Mouse (Mus musculus): Measurements from ENCODE around the gene Kcnf1. TPM values are rescaled to one million over a fixed set of nuclear protein-coding genes. Genes with fewer than 3 reads are reported as not detected.

Kcnf1 gene
- polyA plus RNA-seq, 1 experiment from 2014 or later = 0.21 TPM

DNA sequence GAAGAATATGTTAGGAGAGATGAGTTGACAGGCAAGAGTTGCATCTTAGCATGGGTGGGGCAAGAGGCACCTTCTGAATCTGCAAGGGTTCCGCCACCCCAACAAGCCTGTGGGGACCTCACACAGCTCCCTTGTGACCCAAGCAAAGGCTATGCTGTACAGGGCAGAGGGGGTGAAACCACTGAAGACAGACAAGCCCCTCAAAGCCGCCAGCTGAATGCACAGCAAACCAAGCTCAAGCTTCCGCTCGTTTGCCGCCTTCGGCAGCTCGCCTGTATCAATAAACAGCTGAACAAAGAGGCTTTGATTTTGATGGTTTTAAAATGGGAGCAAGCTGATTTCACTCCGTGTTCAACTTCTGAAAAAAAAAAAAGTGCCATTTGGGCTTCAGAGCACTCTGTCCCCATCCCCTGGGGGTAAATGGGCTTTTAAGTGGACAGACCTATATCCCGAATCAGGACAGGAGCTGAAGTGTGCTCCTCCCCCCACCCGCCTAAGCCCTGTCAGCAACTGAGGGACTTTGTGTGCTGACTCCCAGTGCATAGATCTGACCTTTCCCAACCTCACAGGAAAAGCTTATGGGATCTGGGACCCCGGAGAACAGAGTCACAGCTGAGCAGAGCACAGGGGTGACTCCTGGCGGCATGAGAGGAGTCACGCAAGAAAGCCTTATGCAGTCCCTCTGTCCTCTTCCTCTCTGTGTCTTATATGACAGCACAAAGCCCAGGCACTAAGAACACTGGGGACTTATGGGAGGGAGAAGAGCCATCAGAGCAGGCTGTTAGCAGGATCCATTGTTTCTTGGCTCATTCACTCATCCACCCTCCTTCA, 26.0 kb upstream of the Kcnf1 start:
- no peak for DNase-seq (ENCODE audit: low spot score)
- Histone ChIP-seq H3K4me3 (ENCODE audit: low read depth, low read length) (no peak overlapping the region), H3K36me3 (ENCODE audit: control insufficient read depth, insufficient read depth, low read length) (no peaks in the 10 kb centered on the region), H3K27me3 (ENCODE audit: control insufficient read depth, insufficient read depth, low read length) (no peaks in the 10 kb centered on the region), H3K4me1 (ENCODE audit: control insufficient read depth, insufficient read depth, low read length) (0 out of 2 replicates have a peak, but pooled peaks cover 3% of the 10 kb centered on the region), H3K9me3 (ENCODE audit: control insufficient read depth, low read length) (no peaks in the 10 kb centered on the region), H3K27ac (replicated peaks; ENCODE audit: low read depth, low read length) (no peak overlapping the region), H3K9ac (ENCODE audit: low read length) (no peak overlapping the region), H3K4me2 (ENCODE audit: low read depth, severe bottlenecking) (no peak overlapping the region; the same call in 1 of the 2 replicates)
- WGBS = 41% methylated on average over 13 of the region's 13 CpGs
- no peak for ATAC-seq (ENCODE audit: insufficient number of reproducible peaks, low FRiP score, low TSS enrichment, low read depth)

DNA sequence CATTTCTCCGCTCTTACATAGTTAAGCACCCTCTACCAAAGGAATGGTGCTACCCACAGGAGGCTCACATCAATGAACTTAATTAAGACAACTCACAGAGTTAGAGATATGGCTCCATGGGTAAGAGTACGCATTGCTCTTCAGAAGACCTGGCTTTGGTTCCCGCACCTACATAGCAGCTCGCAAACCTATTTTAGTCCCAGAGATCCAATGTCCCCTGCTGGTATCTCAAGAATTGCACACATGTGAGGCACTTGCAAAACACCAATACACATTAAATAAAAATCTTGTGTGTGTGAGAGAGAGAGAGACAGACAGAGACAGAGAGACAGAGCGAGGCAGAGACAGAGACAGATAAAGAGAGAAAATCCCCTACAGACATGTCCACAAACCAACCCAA, 21.9 kb upstream of the Kcnf1 start:
- DNase-seq (ENCODE audit: low spot score) (no peak), ATAC-seq (ENCODE audit: insufficient number of reproducible peaks, low FRiP score, low TSS enrichment, low read depth) (no peak)
- Histone ChIP-seq H3K27ac (replicated peaks; ENCODE audit: low read depth, low read length) (no peak overlapping the region), H3K9me3 (ENCODE audit: control insufficient read depth, low read length) (no peaks in the 10 kb centered on the region), H3K9ac (ENCODE audit: low read length) (no peak overlapping the region), H3K4me1 (ENCODE audit: control insufficient read depth, insufficient read depth, low read length) (0 out of 2 replicates have a peak, but pooled peaks cover 3% of the 10 kb centered on the region), H3K4me3 (ENCODE audit: low read depth, low read length) (no peak overlapping the region), H3K36me3 (ENCODE audit: control insufficient read depth, insufficient read depth, low read length) (no peaks in the 10 kb centered on the region), H3K4me2 (ENCODE audit: low read depth, severe bottlenecking) (no peak overlapping the region), H3K27me3 (ENCODE audit: control insufficient read depth, insufficient read depth, low read length) (no peaks in the 10 kb centered on the region)
- 97% methylated on average over 5 of the region's 5 CpGs for WGBS

DNA sequence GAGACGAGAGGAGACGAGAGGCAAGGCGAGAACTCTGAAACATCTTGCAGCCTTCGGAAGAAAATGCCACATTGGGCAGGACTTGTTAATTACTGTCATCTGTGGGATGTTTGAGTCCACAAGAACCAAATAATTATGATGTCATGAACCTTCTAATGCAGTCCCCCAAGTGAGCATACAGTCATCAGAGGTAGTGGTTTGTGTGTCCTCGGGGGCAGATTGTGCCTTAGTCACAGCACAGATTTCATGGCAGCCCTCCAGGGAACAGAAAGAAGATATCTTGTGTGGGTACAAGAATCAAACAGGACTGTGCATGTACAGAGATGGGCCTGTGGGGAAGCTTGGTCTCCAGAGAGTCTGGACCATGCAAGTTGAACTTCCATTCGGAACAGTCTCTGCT, 17.5 kb upstream of the Kcnf1 start:
- 94% methylated on average over 6 of the region's 6 CpGs for WGBS
- H3K9ac ChIP-seq (ENCODE audit: low read length) = no peak overlapping the region
- no peaks in the 10 kb centered on the region for H3K27me3 ChIP-seq (ENCODE audit: control insufficient read depth, insufficient read depth, low read length)
- H3K4me2 ChIP-seq (ENCODE audit: low read depth, severe bottlenecking) = no peak overlapping the region
- H3K4me1 ChIP-seq (ENCODE audit: control insufficient read depth, insufficient read depth, low read length) = no peaks in the 10 kb centered on the region
- no peak overlapping the region for H3K27ac ChIP-seq (replicated peaks; ENCODE audit: low read depth, low read length)
- DNase-seq (ENCODE audit: low spot score) = no peak
- H3K36me3 ChIP-seq (ENCODE audit: control insufficient read depth, insufficient read depth, low read length) = no peaks in the 10 kb centered on the region
- H3K9me3 ChIP-seq (ENCODE audit: control insufficient read depth, low read length) = no peaks in the 10 kb centered on the region
- no peak overlapping the region for H3K4me3 ChIP-seq (ENCODE audit: low read depth, low read length)
- ATAC-seq (ENCODE audit: insufficient number of reproducible peaks, low FRiP score, low TSS enrichment, low read depth) = no peak

DNA sequence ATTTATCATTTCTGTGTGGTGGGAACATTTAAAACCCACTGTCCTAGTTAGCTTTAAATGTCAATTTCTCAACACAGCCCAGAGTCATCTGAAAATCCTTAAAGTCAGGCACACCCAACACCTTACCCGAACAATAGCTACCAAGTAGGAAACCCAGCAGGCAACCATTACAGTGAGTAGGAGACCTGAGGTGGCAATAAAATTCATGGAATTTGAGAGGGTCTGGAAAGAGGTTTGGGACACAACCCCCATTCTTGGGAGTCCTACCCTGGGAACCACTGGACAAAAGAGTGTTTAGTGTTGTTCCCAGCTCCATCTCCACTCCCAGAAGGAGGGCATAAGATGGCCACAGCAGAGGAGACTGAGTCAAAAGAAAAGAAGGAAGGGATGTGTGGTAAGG, 16.6 kb upstream of the Kcnf1 start:
- ATAC-seq (ENCODE audit: insufficient number of reproducible peaks, low FRiP score, low TSS enrichment, low read depth) (no peak), DNase-seq (ENCODE audit: low spot score) (no peak)
- H3K4me1 ChIP-seq (ENCODE audit: control insufficient read depth, insufficient read depth, low read length) = no peaks in the 10 kb centered on the region
- H3K4me2 ChIP-seq (ENCODE audit: low read depth, severe bottlenecking) = no peak overlapping the region
- H3K36me3 ChIP-seq (ENCODE audit: control insufficient read depth, insufficient read depth, low read length) = no peaks in the 10 kb centered on the region
- 79% methylated on average over 1 of the region's 1 CpGs for WGBS
- no peaks in the 10 kb centered on the region for H3K27me3 ChIP-seq (ENCODE audit: control insufficient read depth, insufficient read depth, low read length)
- no peaks in the 10 kb centered on the region for H3K9me3 ChIP-seq (ENCODE audit: control insufficient read depth, low read length)
- no peak overlapping the region for H3K4me3 ChIP-seq (ENCODE audit: low read depth, low read length)
- H3K27ac ChIP-seq (replicated peaks; ENCODE audit: low read depth, low read length) = no peak overlapping the region
- no peak overlapping the region for H3K9ac ChIP-seq (ENCODE audit: low read length)

DNA sequence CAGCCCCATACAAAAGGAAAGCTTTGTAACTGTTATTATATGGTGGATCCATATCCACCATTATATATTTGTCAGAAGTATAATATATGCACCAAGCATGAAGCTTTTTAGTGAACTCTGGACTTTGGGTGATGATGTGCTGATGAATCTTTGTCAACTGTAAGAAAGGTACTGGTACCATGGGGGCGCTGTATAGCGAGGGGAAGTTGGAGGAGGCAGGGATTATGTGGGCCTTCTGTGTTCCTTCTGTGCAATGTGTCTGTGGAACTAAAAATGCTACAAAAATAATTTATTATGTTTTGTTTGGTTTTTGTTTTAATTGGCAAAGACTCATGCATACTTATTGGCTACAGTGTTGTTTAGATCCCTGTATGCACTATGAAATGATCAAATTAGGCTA, 16.2 kb upstream of the Kcnf1 start:
- no peaks in the 10 kb centered on the region for H3K36me3 ChIP-seq (ENCODE audit: control insufficient read depth, insufficient read depth, low read length)
- ATAC-seq (ENCODE audit: insufficient number of reproducible peaks, low FRiP score, low TSS enrichment, low read depth) = no peak
- no peak overlapping the region for H3K4me2 ChIP-seq (ENCODE audit: low read depth, severe bottlenecking)
- 92% methylated on average over 2 of the region's 2 CpGs for WGBS
- no peaks in the 10 kb centered on the region for H3K9me3 ChIP-seq (ENCODE audit: control insufficient read depth, low read length)
- no peak for DNase-seq (ENCODE audit: low spot score)
- H3K27me3 ChIP-seq (ENCODE audit: control insufficient read depth, insufficient read depth, low read length) = no peaks in the 10 kb centered on the region
- no peak overlapping the region for H3K4me3 ChIP-seq (ENCODE audit: low read depth, low read length)
- no peak overlapping the region for H3K27ac ChIP-seq (replicated peaks; ENCODE audit: low read depth, low read length)
- H3K9ac ChIP-seq (ENCODE audit: low read length) = no peak overlapping the region
- H3K4me1 ChIP-seq (ENCODE audit: control insufficient read depth, insufficient read depth, low read length) = no peaks in the 10 kb centered on the region

DNA sequence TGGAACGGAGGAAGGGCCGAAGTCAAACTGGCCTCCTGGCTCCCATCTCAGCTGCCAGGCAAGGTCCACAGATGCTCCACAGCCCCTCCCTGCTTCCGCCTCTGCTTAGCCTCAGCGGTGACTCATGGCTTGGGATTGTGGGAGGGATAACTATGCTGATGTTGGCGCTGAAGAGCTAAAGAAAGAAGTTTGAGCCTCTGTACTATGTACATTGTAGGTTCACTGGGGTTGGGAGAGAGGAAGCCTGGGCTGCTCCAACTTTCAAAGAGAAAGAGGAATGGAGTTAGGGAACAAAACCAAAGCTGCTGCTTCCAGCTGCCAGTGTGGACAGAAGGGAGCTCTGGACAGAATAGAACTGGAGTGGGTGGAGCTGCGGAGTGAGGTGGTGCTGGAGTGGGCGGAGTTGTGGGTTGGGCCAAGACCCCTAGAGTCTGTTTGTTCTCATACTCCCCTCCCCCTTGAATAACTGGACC, 7.7 kb upstream of the Kcnf1 start:
- H3K27ac ChIP-seq (replicated peaks; ENCODE audit: low read depth, low read length) = no peak overlapping the region
- peak; percentile 57 for DNase-seq (ENCODE audit: low spot score)

DNA sequence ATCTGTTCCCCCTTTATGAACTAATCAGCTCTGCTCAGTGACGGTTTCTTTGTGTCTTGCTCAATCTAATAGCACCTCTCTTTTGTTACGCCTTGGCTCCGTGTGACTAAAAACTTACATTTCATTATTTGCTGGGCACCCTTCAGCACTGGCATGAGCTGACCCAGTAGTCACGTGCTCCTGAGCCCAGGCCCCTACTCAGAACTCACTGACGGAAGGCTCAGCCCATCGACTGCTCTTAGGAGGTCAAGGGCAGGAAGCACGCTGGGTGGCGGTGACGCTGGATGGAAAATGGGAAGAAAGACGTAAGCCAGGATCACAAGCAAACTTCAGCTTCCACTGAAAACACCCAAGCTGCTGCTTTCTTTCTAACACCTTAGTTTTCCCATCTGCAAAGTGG, 7.1 kb upstream of the Kcnf1 start:
- Histone ChIP-seq H3K27ac (replicated peaks; ENCODE audit: low read depth, low read length) (no peak overlapping the region), H3K27me3 (ENCODE audit: control insufficient read depth, insufficient read depth, low read length) (no peaks in the 10 kb centered on the region), H3K4me2 (ENCODE audit: low read depth, severe bottlenecking) (no peak overlapping the region), H3K9me3 (ENCODE audit: control insufficient read depth, low read length) (no peaks in the 10 kb centered on the region), H3K9ac (ENCODE audit: low read length) (no peak overlapping the region), H3K4me1 (ENCODE audit: control insufficient read depth, insufficient read depth, low read length) (peaks cover 2% of the 10 kb centered on the region; the same call in 1 of the 2 replicates), H3K36me3 (ENCODE audit: control insufficient read depth, insufficient read depth, low read length) (no peaks in the 10 kb centered on the region), H3K4me3 (ENCODE audit: low read depth, low read length) (no peak overlapping the region)
- ATAC-seq (ENCODE audit: insufficient number of reproducible peaks, low FRiP score, low TSS enrichment, low read depth) (no peak), DNase-seq (ENCODE audit: low spot score) (no peak)
- 57% methylated on average over 10 of the region's 10 CpGs for WGBS

More for the DNA sequence above, 7.7 kb upstream of the Kcnf1 start:
- no peaks in the 10 kb centered on the region for H3K36me3 ChIP-seq (ENCODE audit: control insufficient read depth, insufficient read depth, low read length)
- 0 out of 2 replicates have a peak, but pooled peaks have one; percentile 47 for ATAC-seq (ENCODE audit: insufficient number of reproducible peaks, low FRiP score, low TSS enrichment, low read depth)
- H3K9me3 ChIP-seq (ENCODE audit: control insufficient read depth, low read length) = no peaks in the 10 kb centered on the region
- no peak overlapping the region for H3K9ac ChIP-seq (ENCODE audit: low read length)
- peaks cover 2% of the 10 kb centered on the region; the same call in 1 of the 2 replicates for H3K4me1 ChIP-seq (ENCODE audit: control insufficient read depth, insufficient read depth, low read length)
- H3K4me3 ChIP-seq (ENCODE audit: low read depth, low read length) = no peak overlapping the region
- H3K27me3 ChIP-seq (ENCODE audit: control insufficient read depth, insufficient read depth, low read length) = no peaks in the 10 kb centered on the region
- no peak overlapping the region for H3K4me2 ChIP-seq (ENCODE audit: low read depth, severe bottlenecking)
- WGBS = 18% methylated on average over 7 of the region's 7 CpGs

DNA sequence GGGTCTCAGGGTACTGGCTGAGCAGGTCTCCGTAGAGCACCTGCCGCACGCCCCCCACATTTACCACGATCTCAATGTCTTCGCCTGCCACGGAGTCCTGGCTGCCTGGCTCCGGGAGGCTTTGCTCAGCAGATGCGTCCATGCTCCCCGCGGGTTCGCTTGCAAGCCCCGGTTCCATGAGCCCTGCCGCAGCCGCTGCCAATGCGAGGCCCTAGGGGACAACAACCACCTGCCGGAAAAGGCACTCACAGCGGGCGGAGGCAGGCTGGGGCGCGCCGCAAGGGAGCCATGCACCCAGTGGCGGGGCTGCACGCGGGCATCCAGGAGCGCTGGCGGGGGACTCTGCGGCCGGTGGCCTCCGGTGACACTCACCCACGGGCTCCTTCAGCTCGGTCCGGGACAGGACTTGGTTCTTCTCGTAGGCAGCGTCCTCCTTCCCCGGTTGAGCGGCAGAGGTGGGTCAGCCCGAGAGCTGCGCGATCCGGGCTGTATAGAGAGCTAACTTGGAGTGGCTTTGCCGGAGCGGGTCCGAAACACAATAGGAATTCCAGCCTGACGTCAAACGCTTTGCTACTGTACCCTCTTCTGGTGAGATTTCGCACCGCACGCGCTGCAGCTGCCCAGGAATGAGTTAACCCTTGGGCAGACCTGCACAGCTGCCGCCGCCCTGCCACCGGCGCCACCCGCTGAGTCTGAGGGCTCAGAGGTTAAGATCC, 489 bp downstream of the Kcnf1 start:
- Histone ChIP-seq H3K4me1 (ENCODE audit: control insufficient read depth, insufficient read depth, low read length) (peaks cover 5% of the 10 kb centered on the region), H3K27me3 (ENCODE audit: control insufficient read depth, insufficient read depth, low read length) (peaks cover 21% of the 10 kb centered on the region), H3K27ac (replicated peaks; ENCODE audit: low read depth, low read length) (no peak overlapping the region), H3K9ac (ENCODE audit: low read length) (peak overlapping the region; percentile 59), H3K9me3 (ENCODE audit: control insufficient read depth, low read length) (no peaks in the 10 kb centered on the region), H3K4me2 (ENCODE audit: low read depth, severe bottlenecking) (peak overlapping the region; percentile 98), H3K4me3 (ENCODE audit: low read depth, low read length) (peak overlapping the region; percentile 50), H3K36me3 (ENCODE audit: control insufficient read depth, insufficient read depth, low read length) (no peaks in the 10 kb centered on the region)
- ATAC-seq (ENCODE audit: insufficient number of reproducible peaks, low FRiP score, low TSS enrichment, low read depth) (peak; percentile 72), DNase-seq (ENCODE audit: low spot score) (peak; percentile 85)
- WGBS = under 1% methylated on average over 52 of the region's 54 CpGs
